Mouse (Mus musculus) kidney, postnatal 10 days (tissue): ENCODE measurements around the gene Gm10295.

Source experiments
- DNase-seq: peaks from one replicate; pipeline ENCODE4 v3.0.0; 2021; ENCODE audit warnings: mixed read lengths

The Gm10295 gene

DNA sequence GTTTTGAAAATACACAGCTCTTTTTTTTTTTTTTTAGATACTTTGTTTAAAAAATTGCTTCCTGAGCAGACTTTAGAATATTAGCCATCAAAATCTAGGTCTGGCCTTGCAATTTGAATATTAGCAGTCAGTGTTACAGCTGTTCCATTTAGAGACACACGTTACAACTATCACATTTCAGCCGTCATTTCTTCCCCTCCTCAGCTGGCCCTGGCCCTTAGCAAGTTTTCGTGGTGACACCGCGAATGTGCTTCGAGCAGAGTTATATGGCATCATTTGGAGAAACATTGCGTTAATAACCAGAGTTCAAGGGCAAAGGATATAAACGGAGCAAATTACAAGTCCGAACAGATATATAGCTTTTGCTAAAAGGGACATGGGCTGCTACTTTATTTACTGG is 2.4 kb downstream of the Gm10295 start:
- DNase-seq = no peak

DNA sequence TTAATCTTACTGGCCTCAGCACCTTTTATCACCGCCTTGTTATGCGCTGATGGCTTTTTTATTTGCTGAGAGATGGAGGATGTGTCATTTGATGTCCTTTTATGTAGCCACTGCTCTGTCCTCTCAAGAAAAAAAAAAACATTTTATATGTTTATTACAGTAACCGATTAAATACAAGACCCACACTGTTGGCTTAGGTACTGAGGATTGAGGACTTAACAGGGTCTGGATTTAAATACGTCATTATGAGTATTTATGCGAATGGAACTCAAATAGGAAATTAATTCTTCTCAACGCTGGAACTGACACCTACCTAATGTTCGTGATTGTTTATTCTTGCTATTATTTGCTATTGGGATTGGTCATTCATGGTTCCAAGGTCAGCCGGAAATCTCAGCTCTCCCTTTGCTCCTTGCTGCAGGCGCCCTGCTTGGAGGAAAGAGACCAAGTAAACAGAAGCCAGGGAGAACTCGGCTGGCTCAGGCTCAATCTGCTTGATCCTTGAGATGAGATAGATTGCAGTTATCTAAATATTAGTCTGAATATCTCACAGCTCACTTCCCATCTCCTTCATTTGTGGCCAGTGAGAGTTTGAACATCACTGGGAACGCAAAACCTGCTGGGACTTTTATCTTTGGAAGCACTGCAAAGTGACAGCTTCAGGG is 26.2 kb downstream of the Gm10295 start:
- no peak for DNase-seq

GRCm38 (mm10) chr7:71313148-71313765 is 38.0 kb downstream of the Gm10295 start:
- no peak for DNase-seq

- no peak for DNase-seq
Observed at GRCm38 (mm10) chr7:71312375-71312774, 38.9 kb downstream of the Gm10295 start.

DNA sequence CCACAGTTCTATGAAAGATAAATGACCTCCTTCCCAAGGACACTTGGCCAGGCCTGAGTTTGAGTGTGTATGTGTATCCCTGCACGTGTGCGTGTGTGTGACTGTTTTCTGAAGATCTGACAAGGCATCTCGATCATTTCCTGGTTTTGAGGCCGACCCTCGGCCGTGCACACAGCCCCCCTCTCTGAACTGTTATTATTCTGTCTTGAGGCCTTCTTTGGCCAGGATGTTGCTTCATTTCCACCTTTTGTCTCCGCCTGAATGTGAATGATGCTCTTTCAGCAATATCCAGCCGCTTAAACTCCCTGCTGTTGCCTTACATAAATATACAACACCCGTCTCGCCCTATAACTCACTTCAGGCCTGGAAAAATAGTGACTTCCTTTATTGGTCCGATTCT is 39.9 kb downstream of the Gm10295 start:
- peak; percentile 68 for DNase-seq

GRCm38 (mm10) chr7:71308051-71308450 is 43.2 kb downstream of the Gm10295 start:
- no peak for DNase-seq

DNA sequence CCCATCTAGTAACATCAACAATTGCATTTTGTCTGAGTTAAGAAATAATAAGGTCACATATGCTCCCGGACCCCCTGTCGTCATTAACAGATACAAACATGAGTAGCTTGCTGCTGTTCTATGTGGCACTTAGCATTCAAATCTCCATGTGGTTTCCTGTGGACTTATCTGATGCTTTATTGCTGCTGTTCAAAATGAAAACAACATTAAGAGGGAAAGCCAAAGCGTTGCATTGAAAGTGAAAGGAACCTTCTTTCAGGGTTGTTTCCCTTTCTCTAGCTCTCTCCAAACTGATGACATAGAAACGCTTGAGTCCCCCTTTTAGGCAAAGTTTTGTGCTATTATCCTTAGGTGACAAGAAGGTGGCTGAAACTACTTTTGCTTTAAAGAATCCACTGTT is 48.6 kb downstream of the Gm10295 start:
- no peak for DNase-seq
